Mouse (Mus musculus) myocyte (in vitro differentiated cells): ENCODE results near the gene Fam47e. TPM values are rescaled to one million over a fixed set of nuclear protein-coding genes. Genes with fewer than 3 reads are reported as not detected.
A peak's percentile ranks its signal among the peaks of the same experiment; 100 is the strongest.

Experiments used
- H3K27me3 ChIP-seq: one replicate; pipeline ENCODE4 v1.6.1; 2011; ENCODE audit not compliant: control insufficient read depth, insufficient read depth, insufficient read length
- H3K36me3 ChIP-seq: one replicate; pipeline ENCODE4 v1.6.1; 2011; ENCODE audit not compliant: control insufficient read depth, insufficient read depth
- H3K4me2 ChIP-seq: one replicate; pipeline ENCODE4 v1.6.1; 2011; ENCODE audit warnings: low read depth, control low read depth
- H3K4me3 ChIP-seq: one replicate; pipeline ENCODE4 v1.5.1; 2011; ENCODE audit warnings: mild to moderate bottlenecking, control low read depth, moderate library complexity
- H3K79me2 ChIP-seq: one replicate; pipeline ENCODE4 v1.6.1; 2011; ENCODE audit not compliant: control insufficient read depth, insufficient read depth
- H3ac ChIP-seq: one replicate; pipeline ENCODE4 v1.6.1; 2011; ENCODE audit not compliant: control insufficient read depth, insufficient read length
- CEBPB ChIP-seq: IDR thresholded peaks from 2 replicates; pipeline ENCODE4 v1.6.1; 2011; ENCODE audit warnings: mild to moderate bottlenecking, moderate library complexity; ENCODE audit not compliant: poor library complexity, insufficient read depth, severe bottlenecking
- E2F4 ChIP-seq: IDR thresholded peaks from one replicate; pipeline ENCODE4 v1.6.1; 2011; ENCODE audit warnings: mild to moderate bottlenecking, control low read depth, moderate library complexity; ENCODE audit not compliant: insufficient read depth
- MAX ChIP-seq: IDR thresholded peaks from one replicate; pipeline ENCODE4 v1.6.1; 2011; ENCODE audit warnings: low read depth, mild to moderate bottlenecking, control low read depth
- MYOD1 ChIP-seq, 3 experiments: IDR thresholded peaks; one replicate each; pipeline ENCODE4 v1.6.1; 2011; ENCODE audit warnings: control low read depth in 2 of 3, low read depth in 2 of 3, mild to moderate bottlenecking in 2 of 3, moderate library complexity in 1 of 3; ENCODE audit not compliant: insufficient read length in 2 of 3, control insufficient read depth in 1 of 3
- MYOG ChIP-seq, 3 experiments: IDR thresholded peaks; one replicate each; pipeline ENCODE4 v1.6.1; 2011; ENCODE audit warnings: control low read depth in 2 of 3, low read depth in 2 of 3, mild to moderate bottlenecking in 2 of 3; ENCODE audit not compliant: insufficient read length in 2 of 3, control insufficient read depth in 1 of 3, insufficient read depth in 1 of 3
- POLR2A ChIP-seq: IDR thresholded peaks from one replicate; pipeline ENCODE4 v1.6.1; 2011; ENCODE audit warnings: low read depth, mild to moderate bottlenecking, control low read depth, moderate library complexity; ENCODE audit not compliant: insufficient read length
- POLR2AphosphoS2 ChIP-seq: IDR thresholded peaks from one replicate; pipeline ENCODE4 v1.6.1; 2011; ENCODE audit warnings: low read depth, control low read depth; ENCODE audit not compliant: insufficient read length
- REST ChIP-seq: IDR thresholded peaks from one replicate; pipeline ENCODE4 v1.6.1; 2011; ENCODE audit warnings: mild to moderate bottlenecking, control low read depth, moderate library complexity; ENCODE audit not compliant: insufficient read depth, insufficient read length
- SRF ChIP-seq: IDR thresholded peaks from one replicate; pipeline ENCODE4 v1.6.1; 2011; ENCODE audit warnings: low read depth; ENCODE audit not compliant: control insufficient read depth, insufficient read length
- TCF12 ChIP-seq: IDR thresholded peaks from one replicate; pipeline ENCODE4 v1.6.1; 2011; ENCODE audit warnings: mild to moderate bottlenecking, control low read depth; ENCODE audit not compliant: poor library complexity, insufficient read depth, severe bottlenecking
- TCF3 ChIP-seq: IDR thresholded peaks from one replicate; pipeline ENCODE4 v1.6.1; 2011; ENCODE audit warnings: low read depth, control low read depth; ENCODE audit not compliant: insufficient read length
- USF1 ChIP-seq: IDR thresholded peaks from one replicate; pipeline ENCODE4 v1.6.1; 2011; ENCODE audit warnings: low read depth, mild to moderate bottlenecking, control low read depth, moderate library complexity
- polyA plus RNA-seq: library from polyadenylated mRNA; unstranded; fragments of >200 nt; fragmentation: generic; extraction: Trizol; gene quantifications from one replicate; pipeline ENCODE4 v1.2.1, GENCODE M21; 2012; ENCODE audit warnings: missing spikeins

Gene Fam47e
- polyA plus RNA-seq, 1 experiment, result not detected

GRCm38 (mm10) chr5:92604452-92605247, 49.8 kb downstream of the Fam47e start:
- Histone ChIP-seq H3K4me2 (peak overlapping the region; percentile 61), H3K4me3 (peak overlapping the region; percentile 94), H3K27me3 (no peaks in the 10 kb centered on the region), H3K79me2 (peaks cover 28% of the 10 kb centered on the region), H3K36me3 (peaks cover 21% of the 10 kb centered on the region), H3ac (no peak overlapping the region)
- no peak for TF ChIP-seq TCF12
- TF ChIP-seq REST, result no peak
- no peak for TF ChIP-seq SRF
- peak; percentile 15 for TF ChIP-seq POLR2A
- no peak for TF ChIP-seq TCF3
- no peak for TF ChIP-seq E2F4
- TF ChIP-seq CEBPB, result no peak
- peak; percentile 32 for TF ChIP-seq POLR2AphosphoS2
- TF ChIP-seq MYOD1 (IDR thresholded peaks at IDR 0.05; ENCODE audit: control insufficient read depth in 1 of 3, insufficient read length in 2 of 3, low read depth in 2 of 3), result peak in 1 of 3 experiments; percentile 16
- TF ChIP-seq MYOG (IDR thresholded peaks at IDR 0.05; ENCODE audit: control insufficient read depth in 1 of 3, insufficient read depth in 1 of 3, insufficient read length in 2 of 3, low read depth in 2 of 3), result peak in 1 of 3 experiments; percentile 40
- TF ChIP-seq MAX, result no peak
- no peak for TF ChIP-seq USF1

DNA sequence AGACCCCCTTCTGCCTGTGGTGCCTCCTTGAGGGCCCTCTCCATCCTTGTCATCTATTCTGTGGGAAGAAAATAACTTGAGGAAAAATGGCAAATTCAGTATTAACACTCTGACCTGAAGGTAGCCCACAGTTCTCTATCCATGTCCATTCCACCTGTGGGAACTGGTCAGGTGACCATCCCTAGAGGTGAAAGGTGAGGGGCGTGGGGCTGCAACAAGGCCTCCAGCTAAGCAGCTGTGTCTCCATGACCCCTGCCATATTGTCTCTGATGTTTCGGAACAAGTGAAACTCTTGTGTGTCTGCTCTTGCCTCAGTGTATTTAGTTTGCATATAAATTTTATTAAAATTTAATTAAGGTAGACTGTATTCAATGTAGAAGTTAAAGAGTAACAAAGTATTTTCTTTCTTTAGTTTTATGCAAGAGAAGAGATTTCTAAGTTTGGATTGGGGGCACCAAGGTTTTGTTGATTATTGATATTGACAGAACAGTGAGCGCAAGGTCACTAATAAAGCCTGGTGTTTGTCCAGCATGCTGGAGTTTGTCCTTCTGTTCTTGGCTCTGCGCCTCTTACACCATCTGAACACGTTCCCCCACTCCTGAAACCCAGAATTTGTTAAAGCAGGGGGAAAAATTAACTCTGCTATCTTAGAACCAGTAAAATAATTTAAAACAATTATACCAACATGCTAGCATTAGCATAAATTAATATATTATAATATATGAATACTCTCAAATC, 52.8 kb downstream of the Fam47e start:
- peaks cover 21% of the 10 kb centered on the region for H3K36me3 ChIP-seq
- TF ChIP-seq TCF3 (no peak), USF1 (no peak), MYOG (IDR thresholded peaks at IDR 0.05; ENCODE audit: control insufficient read depth in 1 of 3, insufficient read depth in 1 of 3, insufficient read length in 2 of 3, low read depth in 2 of 3) (no peak), TCF12 (no peak), MYOD1 (IDR thresholded peaks at IDR 0.05; ENCODE audit: control insufficient read depth in 1 of 3, insufficient read length in 2 of 3, low read depth in 2 of 3) (no peak), CEBPB (no peak), POLR2A (peak; percentile 42), SRF (no peak), POLR2AphosphoS2 (peak; percentile 80)

DNA sequence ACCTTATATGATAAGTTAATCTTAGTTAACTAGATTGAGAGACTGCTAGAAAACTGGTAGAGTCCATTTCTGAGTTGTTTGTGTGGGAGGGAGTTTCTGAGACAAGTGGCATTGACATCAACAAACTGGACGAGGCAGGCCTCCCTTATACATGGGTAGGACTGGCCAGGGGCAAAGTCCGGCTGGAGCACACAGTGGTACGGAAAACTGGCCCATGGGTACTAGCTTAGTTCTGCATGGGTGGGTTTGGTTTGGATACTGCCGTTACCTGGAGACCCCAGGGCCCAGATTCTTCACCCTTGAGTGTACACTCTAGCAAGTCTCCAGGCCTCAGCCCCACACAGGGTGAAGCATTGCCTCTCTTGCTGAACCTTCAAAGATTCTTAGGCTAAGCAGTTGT, 57.9 kb downstream of the Fam47e start:
- Histone ChIP-seq H3K27me3 (no peaks in the 10 kb centered on the region), H3K36me3 (no peaks in the 10 kb centered on the region), H3ac (no peak overlapping the region), H3K4me3 (no peak overlapping the region), H3K4me2 (no peak overlapping the region), H3K79me2 (no peaks in the 10 kb centered on the region)
- TF ChIP-seq REST (no peak), POLR2AphosphoS2 (no peak), MAX (no peak), USF1 (no peak), MYOG (IDR thresholded peaks at IDR 0.05; ENCODE audit: control insufficient read depth in 1 of 3, insufficient read depth in 1 of 3, insufficient read length in 2 of 3, low read depth in 2 of 3) (no peak), MYOD1 (IDR thresholded peaks at IDR 0.05; ENCODE audit: control insufficient read depth in 1 of 3, insufficient read length in 2 of 3, low read depth in 2 of 3) (no peak), E2F4 (no peak), CEBPB (no peak), POLR2A (no peak), SRF (no peak), TCF12 (no peak), TCF3 (no peak)

More for the DNA sequence above, 52.8 kb downstream of the Fam47e start:
- Histone ChIP-seq H3K4me2 (no peak overlapping the region), H3K4me3 (no peak overlapping the region), H3ac (no peak overlapping the region), H3K79me2 (peaks cover 28% of the 10 kb centered on the region), H3K27me3 (no peaks in the 10 kb centered on the region)

DNA sequence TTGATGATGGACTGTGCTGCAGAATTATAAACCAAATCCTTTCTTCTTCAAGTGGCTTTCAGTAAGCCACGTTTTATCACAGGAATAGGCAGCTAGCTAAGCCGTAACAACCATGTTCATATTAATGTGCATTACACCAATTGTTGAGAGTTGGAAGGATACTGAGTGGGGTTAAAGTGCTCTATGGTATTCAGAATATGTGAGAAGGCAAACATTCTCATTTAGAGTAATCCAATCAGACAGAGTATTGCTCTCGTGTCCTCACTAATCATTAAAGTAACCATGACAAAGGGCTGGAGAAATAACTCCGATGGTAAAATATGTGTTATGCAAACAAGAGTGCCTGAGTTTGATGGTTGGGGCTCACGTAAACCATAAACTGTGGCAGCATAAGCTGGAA, 67.0 kb downstream of the Fam47e start:
- Histone ChIP-seq H3K36me3 (no peaks in the 10 kb centered on the region), H3ac (no peak overlapping the region), H3K4me2 (no peak overlapping the region), H3K4me3 (no peak overlapping the region), H3K79me2 (no peaks in the 10 kb centered on the region), H3K27me3 (no peaks in the 10 kb centered on the region)
- TF ChIP-seq TCF12 (no peak), MYOD1 (IDR thresholded peaks at IDR 0.05; ENCODE audit: control insufficient read depth in 1 of 3, insufficient read length in 2 of 3, low read depth in 2 of 3) (no peak), POLR2AphosphoS2 (no peak), POLR2A (no peak), MYOG (IDR thresholded peaks at IDR 0.05; ENCODE audit: control insufficient read depth in 1 of 3, insufficient read depth in 1 of 3, insufficient read length in 2 of 3, low read depth in 2 of 3) (no peak), E2F4 (no peak), CEBPB (no peak), USF1 (no peak), REST (no peak), SRF (no peak), TCF3 (no peak), MAX (no peak)
